Mouse (Mus musculus): ENCODE measurements at regions not wholly inside any gene's neighbourhood (a gene's known extent, or its start where the extent isn't known, plus 50 kb on each side); places are given as distances from the start of the nearest gene placed in this dataset.

- no peak for TF ChIP-seq CTCF (IDR thresholded peaks at IDR 0.05; ENCODE audit: borderline replicate concordance, insufficient read depth, low read length)
- TF ChIP-seq POLR2A (IDR thresholded peaks at IDR 0.05; ENCODE audit: low read depth, low read length), result no peak
These were observed 70.8 kb upstream of the Mycbp2 start for GRCm38 (mm10) chr14:103417110-103418061.
